Mouse (Mus musculus) myocyte (in vitro differentiated cells): Measurements from ENCODE around the gene Lats1.

ENCODE experiments used
- CEBPB ChIP-seq: IDR thresholded peaks from 2 replicates; pipeline ENCODE4 v1.6.1; 2011; ENCODE audit warnings: mild to moderate bottlenecking, moderate library complexity; ENCODE audit not compliant: poor library complexity, insufficient read depth, severe bottlenecking
- E2F4 ChIP-seq: IDR thresholded peaks from one replicate; pipeline ENCODE4 v1.6.1; 2011; ENCODE audit warnings: mild to moderate bottlenecking, control low read depth, moderate library complexity; ENCODE audit not compliant: insufficient read depth
- MAX ChIP-seq: IDR thresholded peaks from one replicate; pipeline ENCODE4 v1.6.1; 2011; ENCODE audit warnings: low read depth, mild to moderate bottlenecking, control low read depth
- MYOD1 ChIP-seq, 3 experiments: IDR thresholded peaks; one replicate each; pipeline ENCODE4 v1.6.1; 2011; ENCODE audit warnings: control low read depth in 2 of 3, low read depth in 2 of 3, mild to moderate bottlenecking in 2 of 3, moderate library complexity in 1 of 3; ENCODE audit not compliant: insufficient read length in 2 of 3, control insufficient read depth in 1 of 3
- MYOG ChIP-seq, 3 experiments: IDR thresholded peaks; one replicate each; pipeline ENCODE4 v1.6.1; 2011; ENCODE audit warnings: control low read depth in 2 of 3, low read depth in 2 of 3, mild to moderate bottlenecking in 2 of 3; ENCODE audit not compliant: insufficient read length in 2 of 3, control insufficient read depth in 1 of 3, insufficient read depth in 1 of 3
- POLR2A ChIP-seq: IDR thresholded peaks from one replicate; pipeline ENCODE4 v1.6.1; 2011; ENCODE audit warnings: low read depth, mild to moderate bottlenecking, control low read depth, moderate library complexity; ENCODE audit not compliant: insufficient read length
- POLR2AphosphoS2 ChIP-seq: IDR thresholded peaks from one replicate; pipeline ENCODE4 v1.6.1; 2011; ENCODE audit warnings: low read depth, control low read depth; ENCODE audit not compliant: insufficient read length
- REST ChIP-seq: IDR thresholded peaks from one replicate; pipeline ENCODE4 v1.6.1; 2011; ENCODE audit warnings: mild to moderate bottlenecking, control low read depth, moderate library complexity; ENCODE audit not compliant: insufficient read depth, insufficient read length
- SRF ChIP-seq: IDR thresholded peaks from one replicate; pipeline ENCODE4 v1.6.1; 2011; ENCODE audit warnings: low read depth; ENCODE audit not compliant: control insufficient read depth, insufficient read length
- TCF12 ChIP-seq: IDR thresholded peaks from one replicate; pipeline ENCODE4 v1.6.1; 2011; ENCODE audit warnings: mild to moderate bottlenecking, control low read depth; ENCODE audit not compliant: poor library complexity, insufficient read depth, severe bottlenecking
- TCF3 ChIP-seq: IDR thresholded peaks from one replicate; pipeline ENCODE4 v1.6.1; 2011; ENCODE audit warnings: low read depth, control low read depth; ENCODE audit not compliant: insufficient read length
- USF1 ChIP-seq: IDR thresholded peaks from one replicate; pipeline ENCODE4 v1.6.1; 2011; ENCODE audit warnings: low read depth, mild to moderate bottlenecking, control low read depth, moderate library complexity

DNA sequence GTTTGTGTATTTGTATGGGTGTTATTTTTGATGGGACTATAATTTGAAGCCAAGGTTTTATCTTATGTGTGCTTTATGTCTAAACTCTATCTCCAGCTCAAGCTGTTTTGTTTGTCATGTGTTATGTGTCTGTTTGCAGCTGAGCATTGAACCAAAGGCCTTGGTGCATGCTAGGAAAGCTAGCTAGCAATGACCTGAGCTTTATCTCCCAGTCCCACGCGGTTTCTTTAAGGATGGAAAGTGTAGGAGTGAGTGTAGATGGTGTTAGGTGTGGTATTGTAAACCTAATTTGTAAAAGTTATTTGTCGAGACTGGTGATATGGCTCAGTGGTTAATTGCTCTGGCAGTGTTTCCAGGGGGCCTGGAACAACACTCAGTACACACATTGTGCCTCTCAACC is 56.9 kb downstream of the Lats1 start:
- TF ChIP-seq POLR2A (no peak), SRF (no peak), E2F4 (no peak), POLR2AphosphoS2 (no peak), MAX (no peak), TCF12 (no peak), USF1 (no peak), MYOG (IDR thresholded peaks at IDR 0.05; ENCODE audit: control insufficient read depth in 1 of 3, insufficient read depth in 1 of 3, insufficient read length in 2 of 3, low read depth in 2 of 3) (no peak), REST (no peak), MYOD1 (IDR thresholded peaks at IDR 0.05; ENCODE audit: control insufficient read depth in 1 of 3, insufficient read length in 2 of 3, low read depth in 2 of 3) (no peak), CEBPB (no peak), TCF3 (no peak)
